Mouse (Mus musculus) G1E (cell line): ENCODE measurements around the gene Eng.

Source experiments
- CTCF ChIP-seq: IDR thresholded peaks from 2 replicates; pipeline ENCODE4 v1.5.1; 2012; ENCODE audit warnings: low read depth, low read length, inconsistent platforms, mixed read lengths
- GATA1 ChIP-seq: IDR thresholded peaks from 2 replicates; pipeline ENCODE4 v1.6.1; 2012; ENCODE audit warnings: borderline replicate concordance, low read length, inconsistent platforms, mixed read lengths
- GATA2 ChIP-seq: IDR thresholded peaks from 2 replicates; pipeline ENCODE4 v1.6.1; 2012; ENCODE audit warnings: low read depth, low read length, inconsistent platforms, borderline replicate concordance
- POLR2AphosphoS5 ChIP-seq: IDR thresholded peaks from 2 replicates; pipeline ENCODE4 v1.6.1; 2012; ENCODE audit warnings: low read depth, low read length, inconsistent platforms; ENCODE audit not compliant: insufficient replicate concordance
- TAL1 ChIP-seq: conservative IDR thresholded peaks from 2 replicates; pipeline ENCODE4 v1.6.1; 2012; ENCODE audit warnings: low read depth, low read length, inconsistent platforms, mixed read lengths

GRCm38 (mm10) chr2:32598506-32598905 lies 47.9 kb upstream of the Eng start:
- TF ChIP-seq CTCF (no peak), GATA2 (no peak), TAL1 (no peak), GATA1 (no peak), POLR2AphosphoS5 (no peak)
